Mouse (Mus musculus) spleen, adult 2 months (tissue): ENCODE data around the gene Tax1bp3.

ENCODE experiments used
- CTCF ChIP-seq: fragments of 200-500 bp; IDR thresholded peaks from 2 replicates; pipeline ENCODE4 v1.5.1; 2011; ENCODE audit warnings: mild to moderate bottlenecking, inconsistent platforms; ENCODE audit not compliant: insufficient read depth, insufficient read length, insufficient replicate concordance; ENCODE audit errors: extremely low read depth
- POLR2A ChIP-seq: fragments of 200-500 bp; IDR thresholded peaks from 2 replicates; pipeline ENCODE4 v1.6.1; 2011; ENCODE audit warnings: low read depth, low read length, inconsistent platforms

GRCm38 (mm10) chr11:73161616-73162015, 15.3 kb upstream of the Tax1bp3 start:
- no peak for TF ChIP-seq CTCF
- TF ChIP-seq POLR2A: no peak
